Mouse (Mus musculus) intestine, embryonic 15.5 days (tissue): Measurements from ENCODE around the gene Kcnj14. TPM values are rescaled to one million over a fixed set of nuclear protein-coding genes. Genes with fewer than 3 reads are reported as not detected.

ENCODE experiments used
- ATAC-seq: fragments of 200-750 bp; cut with Nextera tagmentation; 2 replicates; pipeline ENCODE4 v1.8.0; 2017; ENCODE audit warnings: moderate TSS enrichment, moderate library complexity
- H3K27ac ChIP-seq: fragments of 300-500 bp; sonication (generic); 2 replicates; pipeline ENCODE4 v1.5.1; 2015; ENCODE audit warnings: mild to moderate bottlenecking, inconsistent platforms
- H3K27me3 ChIP-seq: fragments of 300-500 bp; sonication (generic); replicated peaks from 2 replicates; pipeline ENCODE4 v1.6.1; 2015; ENCODE audit warnings: inconsistent platforms
- H3K36me3 ChIP-seq: fragments of 300-500 bp; sonication (generic); 2 replicates; pipeline ENCODE4 v1.6.1; 2015; ENCODE audit warnings: inconsistent platforms
- H3K4me1 ChIP-seq: fragments of 300-500 bp; sonication (generic); replicated peaks from 2 replicates; pipeline ENCODE4 v1.6.1; 2015; ENCODE audit warnings: inconsistent platforms
- H3K4me2 ChIP-seq: fragments of 300-500 bp; sonication (generic); replicated peaks from 2 replicates; pipeline ENCODE4 v1.6.1; 2015; ENCODE audit warnings: mild to moderate bottlenecking, inconsistent platforms
- H3K4me3 ChIP-seq: fragments of 300-500 bp; sonication (generic); replicated peaks from 2 replicates; pipeline ENCODE4 v1.5.1; 2015; ENCODE audit warnings: inconsistent platforms
- H3K9ac ChIP-seq: fragments of 300-500 bp; sonication (generic); 2 replicates; pipeline ENCODE4 v1.6.1; 2015; ENCODE audit warnings: inconsistent platforms
- H3K9me3 ChIP-seq: fragments of 300-500 bp; sonication (generic); 2 replicates; pipeline ENCODE4 v1.6.1; 2016; ENCODE audit warnings: inconsistent platforms
- WGBS: fragments of 180-500 bp; shearing (Covaris S2); methylation state at CpG from one replicate; pipeline ENCODE4 v1.1.7; 2015; 5-methylcytosine and 5-hydroxymethylcytosine counted together
- polyA plus RNA-seq: library from polyadenylated mRNA; unstranded; fragments of >200 nt; fragmentation: Nextera tagmentation; extraction: Ambion mirVana; gene quantifications from 2 replicates; pipeline ENCODE4 v1.2.1, GENCODE M21; 2015

Gene Kcnj14
- polyA plus RNA-seq, 1 experiment from 2014 or later: 0.88 TPM

- no peak overlapping the region for H3K4me3 ChIP-seq
- 82% methylated on average over 22 of the region's 22 CpGs for WGBS
- H3K9me3 ChIP-seq: no peaks in the 10 kb centered on the region
- no peak overlapping the region for H3K4me2 ChIP-seq
- no peaks in the 10 kb centered on the region for H3K36me3 ChIP-seq
- no peaks in the 10 kb centered on the region for H3K27me3 ChIP-seq
- no peak overlapping the region for H3K27ac ChIP-seq
- H3K9ac ChIP-seq: no peak overlapping the region
- H3K4me1 ChIP-seq: peaks cover 36% of the 10 kb centered on the region
- no peak for ATAC-seq
These were observed 36.9 kb downstream of the Kcnj14 start for GRCm38 (mm10) chr7:45787642-45788041.

GRCm38 (mm10) chr7:45786661-45787413 is 37.7 kb downstream of the Kcnj14 start:
- Histone ChIP-seq H3K9ac (no peak overlapping the region), H3K4me3 (peak overlapping the region; percentile 45), H3K36me3 (no peaks in the 10 kb centered on the region), H3K9me3 (no peaks in the 10 kb centered on the region), H3K27me3 (no peaks in the 10 kb centered on the region), H3K27ac (no peak overlapping the region), H3K4me2 (peak overlapping the region; percentile 79), H3K4me1 (peaks cover 36% of the 10 kb centered on the region)
- ATAC-seq: peak; percentile 29; the same call in 1 of the 2 replicates
- 12% methylated on average over 17 of the region's 17 CpGs for WGBS

DNA sequence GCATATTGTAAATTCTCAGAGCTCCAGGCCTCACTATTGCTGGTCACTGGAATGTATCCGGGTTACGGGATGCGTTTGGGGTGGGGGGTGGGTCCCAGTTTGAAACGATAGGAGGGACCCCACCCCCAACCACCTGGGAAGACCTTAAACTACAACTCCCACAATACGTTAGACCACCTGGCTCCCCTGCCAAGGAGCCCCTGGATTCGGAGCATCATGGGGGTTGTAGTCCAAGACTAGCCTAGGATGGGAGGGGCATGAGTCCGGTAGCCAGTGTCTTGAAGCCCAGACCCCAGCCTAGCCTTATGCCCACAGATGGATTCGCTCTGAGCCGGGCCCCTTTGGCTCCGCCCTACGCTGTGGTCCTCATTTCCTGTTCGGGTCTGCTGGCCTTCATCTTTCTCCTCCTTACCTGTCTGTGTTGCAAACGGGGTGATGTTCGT is 38.4 kb downstream of the Kcnj14 start:
- no peaks in the 10 kb centered on the region for H3K9me3 ChIP-seq
- peak overlapping the region; percentile 79 for H3K4me2 ChIP-seq
- ATAC-seq: peak; percentile 42
- H3K27ac ChIP-seq: no peak overlapping the region
- peak overlapping the region; percentile 39; the same call in 1 of the 2 replicates for H3K9ac ChIP-seq
- no peaks in the 10 kb centered on the region for H3K36me3 ChIP-seq
- H3K4me3 ChIP-seq: peak overlapping the region; percentile 45
- WGBS: 1% methylated on average over 14 of the region's 14 CpGs
- H3K4me1 ChIP-seq: peaks cover 36% of the 10 kb centered on the region
- no peaks in the 10 kb centered on the region for H3K27me3 ChIP-seq

- H3K36me3 ChIP-seq: no peaks in the 10 kb centered on the region
- under 1% methylated on average over 39 of the region's 42 CpGs for WGBS
- H3K27me3 ChIP-seq: no peaks in the 10 kb centered on the region
- peaks cover 34% of the 10 kb centered on the region for H3K4me1 ChIP-seq
- H3K4me3 ChIP-seq: peak overlapping the region; percentile 45
- no peak overlapping the region for H3K27ac ChIP-seq
- peak overlapping the region; percentile 39 for H3K9ac ChIP-seq
- peak overlapping the region; percentile 79 for H3K4me2 ChIP-seq
- peak; percentile 34 for ATAC-seq
- no peaks in the 10 kb centered on the region for H3K9me3 ChIP-seq
These were observed 39.0 kb downstream of the Kcnj14 start for GRCm38 (mm10) chr7:45785388-45786135.

- Histone ChIP-seq H3K27me3 (no peaks in the 10 kb centered on the region), H3K4me3 (peak within 1 kb of the TSS; percentile 62), H3K9me3 (no peaks in the 10 kb centered on the region), H3K4me2 (peak within 1 kb of the TSS; percentile 79), H3K36me3 (no peaks in the 10 kb centered on the region), H3K27ac (no peak within 1 kb of the TSS), H3K9ac (peak within 1 kb of the TSS; percentile 41), H3K4me1 (peaks cover 31% of the 10 kb centered on the region)
- peak; percentile 37 for ATAC-seq
- WGBS: 24% methylated on average over 18 of the region's 20 CpGs
These were observed 39.8 kb downstream of the Kcnj14 start, which contains the start of gene Sult2b1 for GRCm38 (mm10) chr7:45784524-45785372. Gene Sult2b1 (minus strand): TSS chr7:45784669.

- Histone ChIP-seq H3K4me3 (peak within 1 kb of the TSS; percentile 62), H3K9me3 (no peaks in the 10 kb centered on the region)
- under 1% methylated on average over 38 of the region's 38 CpGs for WGBS
These were observed 41.0 kb downstream of the Kcnj14 start, which contains the start of gene Lmtk3 for GRCm38 (mm10) chr7:45783511-45784091. Gene Lmtk3 (plus strand): TSS chr7:45783738.

GRCm38 (mm10) chr7:45782271-45782670 is 42.3 kb downstream of the Kcnj14 start:
- WGBS: 67% methylated on average over 4 of the region's 4 CpGs
- H3K9me3 ChIP-seq: no peaks in the 10 kb centered on the region

More at GRCm38 (mm10) chr7:45783511-45784091, 41.0 kb downstream of the Kcnj14 start, which contains the start of gene Lmtk3:
- H3K36me3 ChIP-seq: no peaks in the 10 kb centered on the region
- peaks cover 36% of the 10 kb centered on the region for H3K4me1 ChIP-seq
- ATAC-seq: peak; percentile 63
- no peak within 1 kb of the TSS for H3K27ac ChIP-seq
- no peaks in the 10 kb centered on the region for H3K27me3 ChIP-seq
- H3K4me2 ChIP-seq: peak within 1 kb of the TSS; percentile 79
- peak within 1 kb of the TSS; percentile 41 for H3K9ac ChIP-seq

DNA sequence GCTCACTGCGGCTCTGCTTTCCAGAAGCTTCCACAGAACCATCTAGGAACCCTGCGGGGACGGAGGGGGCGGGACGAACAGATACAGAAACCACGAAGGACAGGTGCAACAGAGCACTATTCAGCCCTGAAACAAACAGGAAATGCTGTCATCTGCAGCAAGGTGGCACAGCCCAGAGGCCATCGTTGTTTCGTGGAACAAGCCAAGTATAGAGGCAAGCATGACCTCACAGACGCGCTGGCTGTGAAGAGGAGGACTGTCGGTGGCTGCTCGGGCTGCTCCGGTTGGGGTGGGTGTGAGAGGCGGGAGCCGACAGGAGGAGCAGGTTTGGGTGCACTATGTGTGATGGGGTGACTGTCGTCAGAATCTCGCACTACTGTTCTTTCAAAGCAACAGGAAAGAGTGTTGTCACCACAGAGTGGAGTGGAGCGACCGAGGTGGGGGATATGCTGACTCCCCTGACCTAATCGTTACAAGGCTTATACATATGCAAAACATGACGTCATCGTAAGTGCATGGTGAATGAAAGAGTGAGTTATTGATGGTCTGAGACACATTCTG is 45.4 kb downstream of the Kcnj14 start:
- no peak overlapping the region for H3K4me3 ChIP-seq
- H3K27me3 ChIP-seq: 0 out of 2 replicates have a peak, but pooled peaks cover 4% of the 10 kb centered on the region
- H3K36me3 ChIP-seq: no peaks in the 10 kb centered on the region
- H3K9ac ChIP-seq: peak overlapping the region; percentile 11; the same call in 1 of the 2 replicates
- H3K4me1 ChIP-seq: peaks cover 14% of the 10 kb centered on the region
- no peak overlapping the region for H3K27ac ChIP-seq
- ATAC-seq: no peak
- 17% methylated on average over 22 of the region's 22 CpGs for WGBS
- peak overlapping the region; percentile 51 for H3K4me2 ChIP-seq
- no peaks in the 10 kb centered on the region for H3K9me3 ChIP-seq

More at GRCm38 (mm10) chr7:45782271-45782670, 42.3 kb downstream of the Kcnj14 start:
- Histone ChIP-seq H3K4me2 (no peak overlapping the region), H3K4me1 (peaks cover 36% of the 10 kb centered on the region), H3K4me3 (no peak overlapping the region), H3K9ac (no peak overlapping the region), H3K36me3 (no peaks in the 10 kb centered on the region), H3K27me3 (no peaks in the 10 kb centered on the region), H3K27ac (no peak overlapping the region)
- no peak for ATAC-seq

GRCm38 (mm10) chr7:45775237-45775636 is 49.3 kb downstream of the Kcnj14 start:
- H3K27ac ChIP-seq: no peak overlapping the region
- H3K27me3 ChIP-seq: peaks cover 4% of the 10 kb centered on the region; the same call in 1 of the 2 replicates
- H3K9me3 ChIP-seq: no peaks in the 10 kb centered on the region
- peaks cover 5% of the 10 kb centered on the region for H3K4me1 ChIP-seq
- H3K9ac ChIP-seq: no peak overlapping the region
- H3K4me2 ChIP-seq: no peak overlapping the region
- no peak overlapping the region for H3K4me3 ChIP-seq
- no peaks in the 10 kb centered on the region for H3K36me3 ChIP-seq
- WGBS: 71% methylated on average over 7 of the region's 7 CpGs
- no peak for ATAC-seq

DNA sequence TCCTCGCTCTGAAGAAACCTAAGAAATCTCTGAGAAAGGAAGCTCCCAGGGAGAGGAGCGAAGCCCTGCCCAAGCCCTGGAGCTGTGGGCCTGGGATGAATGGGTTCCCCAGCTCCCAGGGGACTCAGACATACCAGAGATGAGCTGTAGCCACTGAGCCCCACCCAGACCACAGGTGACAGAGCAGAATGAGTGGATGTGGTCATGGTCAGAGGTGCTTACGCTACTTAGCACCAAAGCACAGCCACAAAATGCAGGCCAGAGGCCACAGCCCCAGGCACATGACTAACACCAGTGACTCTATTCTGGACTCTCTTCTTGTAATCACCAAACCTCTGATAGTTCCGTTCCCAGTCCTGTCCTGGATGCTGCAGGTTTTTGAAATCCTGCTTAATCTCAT is 53.5 kb downstream of the Kcnj14 start:
- Histone ChIP-seq H3K27me3 (peaks cover 4% of the 10 kb centered on the region; the same call in 1 of the 2 replicates), H3K9ac (no peak overlapping the region), H3K4me1 (no peaks in the 10 kb centered on the region), H3K4me3 (no peak overlapping the region), H3K9me3 (no peaks in the 10 kb centered on the region), H3K4me2 (no peak overlapping the region), H3K36me3 (no peaks in the 10 kb centered on the region), H3K27ac (0 out of 2 replicates have a peak overlapping the region, but pooled peaks have one; percentile 13)
- ATAC-seq: 0 out of 2 replicates have a peak, but pooled peaks have one; percentile 21
- 62% methylated on average over 4 of the region's 4 CpGs for WGBS
